In genomic region chr13:23555839-23556416, GRCm38 (mm10) we compare ENCODE assay signal across 8 mouse cellular contexts. TPM values are rescaled to one million over a fixed set of nuclear protein-coding genes. Genes with fewer than 3 reads are reported as not detected.
A peak's percentile ranks its signal among the peaks of the same experiment; 100 is the strongest.
DNase-seq lines count a peak whose midpoint lies in the region; ATAC-seq and TF ChIP-seq lines count a peak whose summit lies in the region.

No protein-coding gene starts in this region.

- peaks cover 14% of the 10 kb centered on the region for H3K4me1 ChIP-seq in embryonic facial prominence, embryonic 13.5 days
- H3K4me1 ChIP-seq in heart, embryonic 11.5 days (ENCODE audit: control insufficient read depth, insufficient read depth, low read length): peaks cover 7% of the 10 kb centered on the region; the same call in 1 of the 2 replicates
- peaks cover 22% of the 10 kb centered on the region for H3K4me1 ChIP-seq in kidney, embryonic 15.5 days
- peaks cover 15% of the 10 kb centered on the region for H3K4me1 ChIP-seq in limb, embryonic 15.5 days
- peaks cover 18% of the 10 kb centered on the region for H3K4me1 ChIP-seq in midbrain, embryonic 16.5 days (ENCODE audit: control insufficient read depth, insufficient read depth, low read length)

- ATAC-seq in embryonic facial prominence, embryonic 13.5 days (ENCODE audit: insufficient number of reproducible peaks, insufficient read depth, low FRiP score, low TSS enrichment, low read depth): peak; percentile 79
- peak; percentile 66 for ATAC-seq in heart, embryonic 11.5 days (replicated peaks; ENCODE audit: insufficient number of reproducible peaks, low FRiP score, low TSS enrichment)
- peak; percentile 82 for ATAC-seq in kidney, embryonic 15.5 days (replicated peaks; ENCODE audit: low FRiP score)
- peak; percentile 78 for ATAC-seq in limb, embryonic 15.5 days (ENCODE audit: insufficient number of reproducible peaks, low FRiP score, low TSS enrichment, low read depth)
- peak; percentile 80 for ATAC-seq in midbrain, embryonic 16.5 days

- DNase-seq in adrenal gland, postnatal 14 days: peak; percentile 72
- DNase-seq in telencephalon, adult 2 months (ENCODE audit: low read depth, low spot score): peak; percentile 96

- H3K4me3 ChIP-seq in C2C12 (ENCODE audit: insufficient read depth, poor library complexity, severe bottlenecking): peak overlapping the region; percentile 47
- peak overlapping the region; percentile 63 for H3K4me3 ChIP-seq in embryonic facial prominence, embryonic 13.5 days
- peak overlapping the region; percentile 60 for H3K4me3 ChIP-seq in heart, embryonic 11.5 days (ENCODE audit: low read depth, low read length)
- peak overlapping the region; percentile 63 for H3K4me3 ChIP-seq in kidney, embryonic 15.5 days (replicated peaks)
- peak overlapping the region; percentile 56 for H3K4me3 ChIP-seq in limb, embryonic 15.5 days
- peak overlapping the region; percentile 46 for H3K4me3 ChIP-seq in midbrain, embryonic 16.5 days (ENCODE audit: low read depth, low read length)

- H3K36me3 ChIP-seq in C2C12 (ENCODE audit: control insufficient read depth, insufficient read depth): no peaks in the 10 kb centered on the region
- H3K36me3 ChIP-seq in embryonic facial prominence, embryonic 13.5 days: no peaks in the 10 kb centered on the region
- H3K36me3 ChIP-seq in heart, embryonic 11.5 days (ENCODE audit: control insufficient read depth, insufficient read depth, low read length): no peaks in the 10 kb centered on the region
- no peaks in the 10 kb centered on the region for H3K36me3 ChIP-seq in kidney, embryonic 15.5 days
- no peaks in the 10 kb centered on the region for H3K36me3 ChIP-seq in limb, embryonic 15.5 days
- no peaks in the 10 kb centered on the region for H3K36me3 ChIP-seq in midbrain, embryonic 16.5 days (ENCODE audit: control insufficient read depth, insufficient read depth, low read length)

- no peaks in the 10 kb centered on the region for H3K9me3 ChIP-seq in embryonic facial prominence, embryonic 13.5 days
- no peaks in the 10 kb centered on the region for H3K9me3 ChIP-seq in heart, embryonic 11.5 days (replicated peaks; ENCODE audit: control insufficient read depth, low read length)
- no peaks in the 10 kb centered on the region for H3K9me3 ChIP-seq in kidney, embryonic 15.5 days (replicated peaks)
- no peaks in the 10 kb centered on the region for H3K9me3 ChIP-seq in limb, embryonic 15.5 days
- H3K9me3 ChIP-seq in midbrain, embryonic 16.5 days (replicated peaks; ENCODE audit: control insufficient read depth, low read length, poor library complexity, severe bottlenecking): no peaks in the 10 kb centered on the region

- H3K79me3 ChIP-seq in C2C12 (ENCODE audit: low read depth): no peaks in the 10 kb centered on the region

- peak overlapping the region; percentile 99 for H3K27ac ChIP-seq in embryonic facial prominence, embryonic 13.5 days
- peak overlapping the region; percentile 98 for H3K27ac ChIP-seq in heart, embryonic 11.5 days (ENCODE audit: low read depth, low read length)
- peak overlapping the region; percentile 99 for H3K27ac ChIP-seq in kidney, embryonic 15.5 days
- H3K27ac ChIP-seq in limb, embryonic 15.5 days: peak overlapping the region; percentile 97
- H3K27ac ChIP-seq in midbrain, embryonic 16.5 days (ENCODE audit: low read length): peak overlapping the region; percentile 83

- peak overlapping the region; percentile 91 for H3K4me2 ChIP-seq in embryonic facial prominence, embryonic 13.5 days
- peak overlapping the region; percentile 86 for H3K4me2 ChIP-seq in heart, embryonic 11.5 days
- peak overlapping the region; percentile 87 for H3K4me2 ChIP-seq in kidney, embryonic 15.5 days
- peak overlapping the region; percentile 92 for H3K4me2 ChIP-seq in limb, embryonic 15.5 days
- peak overlapping the region; percentile 96 for H3K4me2 ChIP-seq in midbrain, embryonic 16.5 days (ENCODE audit: low read length)

- peak overlapping the region; percentile 89 for H3K9ac ChIP-seq in embryonic facial prominence, embryonic 13.5 days
- H3K9ac ChIP-seq in heart, embryonic 11.5 days (ENCODE audit: low read depth, low read length): peak overlapping the region; percentile 93
- peak overlapping the region; percentile 87 for H3K9ac ChIP-seq in kidney, embryonic 15.5 days
- peak overlapping the region; percentile 64 for H3K9ac ChIP-seq in limb, embryonic 15.5 days
- H3K9ac ChIP-seq in midbrain, embryonic 16.5 days (ENCODE audit: low read depth, low read length): peak overlapping the region; percentile 63

- no peaks in the 10 kb centered on the region for H3K27me3 ChIP-seq in C2C12 (ENCODE audit: control insufficient read depth, insufficient read depth, insufficient read length)
- no peaks in the 10 kb centered on the region for H3K27me3 ChIP-seq in embryonic facial prominence, embryonic 13.5 days
- no peaks in the 10 kb centered on the region for H3K27me3 ChIP-seq in heart, embryonic 11.5 days (ENCODE audit: control insufficient read depth, insufficient read depth, low read length)
- no peaks in the 10 kb centered on the region for H3K27me3 ChIP-seq in kidney, embryonic 15.5 days
- no peaks in the 10 kb centered on the region for H3K27me3 ChIP-seq in limb, embryonic 15.5 days
- no peaks in the 10 kb centered on the region for H3K27me3 ChIP-seq in midbrain, embryonic 16.5 days (ENCODE audit: control insufficient read depth, insufficient read depth, low read depth, low read length)

- H3K79me2 ChIP-seq in C2C12 (ENCODE audit: control insufficient read depth, insufficient read depth): no peaks in the 10 kb centered on the region

- under 1% methylated on average over 18 of the region's 18 CpGs for WGBS in embryonic facial prominence, embryonic 13.5 days
- 1% methylated on average over 18 of the region's 18 CpGs for WGBS in heart, embryonic 11.5 days (ENCODE audit: insufficient replicate concordance)
- WGBS in kidney, embryonic 15.5 days: under 1% methylated on average over 18 of the region's 18 CpGs
- WGBS in limb, embryonic 15.5 days: under 1% methylated on average over 18 of the region's 18 CpGs
- WGBS in midbrain, embryonic 16.5 days: under 1% methylated on average over 18 of the region's 18 CpGs

- TF ChIP-seq CTCF in C2C12 (IDR thresholded peaks at IDR 0.05; ENCODE audit: control insufficient read depth, insufficient read depth, insufficient read length): no peak

- H3ac ChIP-seq in C2C12 (ENCODE audit: control insufficient read depth, insufficient read length, low read depth): peak overlapping the region; percentile 93

TF ChIP-seq in C2C12, 6 proteins besides CTCF, POLR2A, EP300 and RAD21 (continues in another document):
- no peak for TF ChIP-seq MYOG (IDR thresholded peaks at IDR 0.05; ENCODE audit: control insufficient read depth, extremely low read depth, insufficient read length)

RNA-seq across cellular contexts. Expression of gene Hist1h1d, which starts 2.9 kb away (rescaled TPM):
- polyA plus RNA-seq in C2C12 (2012; fragmentation: generic; extraction: Trizol): 0.25 TPM
- 19.2 and 24.2 TPM in 2 replicates for total RNA-seq in adrenal gland, postnatal 14 days (2021)
- polyA plus RNA-seq in embryonic facial prominence, embryonic 13.5 days (2015; fragmentation: Nextera tagmentation; extraction: Ambion mirVana): 0.52 and 0.61 TPM in 2 replicates
- 0.15 and 0.27 TPM in 2 replicates for polyA plus RNA-seq in heart, embryonic 11.5 days (2014; fragmentation: Nextera tagmentation; extraction: Ambion mirVana)
- 0.66 and 0.67 TPM in 2 replicates for polyA plus RNA-seq in kidney, embryonic 15.5 days (2015; fragmentation: Nextera tagmentation; extraction: Ambion mirVana)
- 0.32 and 0.51 TPM in 2 replicates for polyA plus RNA-seq in limb, embryonic 15.5 days (2015; fragmentation: Nextera tagmentation; extraction: Ambion mirVana)
- 0.07 TPM in 1 of 2 replicates, not detected in the other for polyA plus RNA-seq in midbrain, embryonic 16.5 days (2015; fragmentation: Nextera tagmentation; extraction: Ambion mirVana)

RNA-seq across cellular contexts. Expression of gene Hist1h4f, which starts 4.5 kb away (rescaled TPM):
- polyA plus RNA-seq in C2C12 (2012; fragmentation: generic; extraction: Trizol): 7.4 TPM
- 307 and 382 TPM in 2 replicates for total RNA-seq in adrenal gland, postnatal 14 days (2021)
- polyA plus RNA-seq in embryonic facial prominence, embryonic 13.5 days (2015; fragmentation: Nextera tagmentation; extraction: Ambion mirVana): 2.9 TPM in 1 of 2 replicates, not detected in the other
- polyA plus RNA-seq in heart, embryonic 11.5 days (2014; fragmentation: Nextera tagmentation; extraction: Ambion mirVana): not detected in 2 replicates
- 0.96 and 1.3 TPM in 2 replicates for polyA plus RNA-seq in kidney, embryonic 15.5 days (2015; fragmentation: Nextera tagmentation; extraction: Ambion mirVana)
- 0.65 and 0.95 TPM in 2 replicates for polyA plus RNA-seq in limb, embryonic 15.5 days (2015; fragmentation: Nextera tagmentation; extraction: Ambion mirVana)
- not detected in 2 replicates for polyA plus RNA-seq in midbrain, embryonic 16.5 days (2015; fragmentation: Nextera tagmentation; extraction: Ambion mirVana)

RNA-seq across cellular contexts. Expression of gene Hist1h3e, which starts 6.2 kb away (rescaled TPM):
- 2.8 TPM for polyA plus RNA-seq in C2C12 (2012; fragmentation: generic; extraction: Trizol)
- total RNA-seq in adrenal gland, postnatal 14 days (2021): 184 TPM in 2 replicates
- polyA plus RNA-seq in embryonic facial prominence, embryonic 13.5 days (2015; fragmentation: Nextera tagmentation; extraction: Ambion mirVana): 5.8 and 8.7 TPM in 2 replicates
- 2.6 and 3.0 TPM in 2 replicates for polyA plus RNA-seq in heart, embryonic 11.5 days (2014; fragmentation: Nextera tagmentation; extraction: Ambion mirVana)
- 6.5 and 6.7 TPM in 2 replicates for polyA plus RNA-seq in kidney, embryonic 15.5 days (2015; fragmentation: Nextera tagmentation; extraction: Ambion mirVana)
- 2.1 and 4.8 TPM in 2 replicates for polyA plus RNA-seq in limb, embryonic 15.5 days (2015; fragmentation: Nextera tagmentation; extraction: Ambion mirVana)
- polyA plus RNA-seq in midbrain, embryonic 16.5 days (2015; fragmentation: Nextera tagmentation; extraction: Ambion mirVana): 1.0 and 1.4 TPM in 2 replicates

RNA-seq across cellular contexts. Expression of gene Hist1h3f, which starts 12.1 kb away (rescaled TPM):
- 1.2 TPM for polyA plus RNA-seq in C2C12 (2012; fragmentation: generic; extraction: Trizol)
- 72.3 and 84.2 TPM in 2 replicates for total RNA-seq in adrenal gland, postnatal 14 days (2021)
- polyA plus RNA-seq in embryonic facial prominence, embryonic 13.5 days (2015; fragmentation: Nextera tagmentation; extraction: Ambion mirVana): 1.2 and 1.3 TPM in 2 replicates
- polyA plus RNA-seq in heart, embryonic 11.5 days (2014; fragmentation: Nextera tagmentation; extraction: Ambion mirVana): 0.19 TPM in 1 of 2 replicates, not detected in the other
- polyA plus RNA-seq in kidney, embryonic 15.5 days (2015; fragmentation: Nextera tagmentation; extraction: Ambion mirVana): 0.86 and 1.3 TPM in 2 replicates
- 1.1 TPM in 1 of 2 replicates, not detected in the other for polyA plus RNA-seq in limb, embryonic 15.5 days (2015; fragmentation: Nextera tagmentation; extraction: Ambion mirVana)
- not detected in 2 replicates for polyA plus RNA-seq in midbrain, embryonic 16.5 days (2015; fragmentation: Nextera tagmentation; extraction: Ambion mirVana)

RNA-seq across cellular contexts. Expression of gene Hist1h2bh, which starts 12.7 kb away (rescaled TPM):
- 1.2 TPM for polyA plus RNA-seq in C2C12 (2012; fragmentation: generic; extraction: Trizol)
- 18.0 and 26.2 TPM in 2 replicates for total RNA-seq in adrenal gland, postnatal 14 days (2021)
- polyA plus RNA-seq in embryonic facial prominence, embryonic 13.5 days (2015; fragmentation: Nextera tagmentation; extraction: Ambion mirVana): 0.98 and 1.4 TPM in 2 replicates
- polyA plus RNA-seq in heart, embryonic 11.5 days (2014; fragmentation: Nextera tagmentation; extraction: Ambion mirVana): 0.43 and 0.66 TPM in 2 replicates
- 0.91 and 1.1 TPM in 2 replicates for polyA plus RNA-seq in kidney, embryonic 15.5 days (2015; fragmentation: Nextera tagmentation; extraction: Ambion mirVana)
- 0.77 and 0.83 TPM in 2 replicates for polyA plus RNA-seq in limb, embryonic 15.5 days (2015; fragmentation: Nextera tagmentation; extraction: Ambion mirVana)
- polyA plus RNA-seq in midbrain, embryonic 16.5 days (2015; fragmentation: Nextera tagmentation; extraction: Ambion mirVana): 0.27 TPM in 1 of 2 replicates, not detected in the other

Comparison
In these comparisons a context has a peak if more than half of its experiments do, and no peak if none do; other contexts are left out.
1. Peak in every context shown above with its lines: DNase-seq, ATAC-seq, H3K4me3 ChIP-seq and H3K27ac ChIP-seq.